In genomic region chr2:103871522-103872276, GRCm38 (mm10) we compare ENCODE assay signal across 8 mouse cellular contexts.
A peak's percentile ranks its signal among the peaks of the same experiment; 100 is the strongest.
DNase-seq lines count a peak whose midpoint lies in the region; ATAC-seq and TF ChIP-seq lines count a peak whose summit lies in the region.

No protein-coding gene starts in this region.

- H3K9ac ChIP-seq in heart, embryonic 16.5 days (ENCODE audit: low read length): no peak overlapping the region
- peak overlapping the region; percentile 50; the same call in 1 of the 2 replicates for H3K9ac ChIP-seq in liver, embryonic 13.5 days

- peaks cover 2% of the 10 kb centered on the region; the same call in 1 of the 2 replicates for H3K27me3 ChIP-seq in heart, embryonic 16.5 days (ENCODE audit: control insufficient read depth, insufficient read depth, low read length)
- 0 out of 2 replicates have a peak, but pooled peaks cover 3% of the 10 kb centered on the region for H3K27me3 ChIP-seq in liver, embryonic 13.5 days
- H3K27me3 ChIP-seq in splenic B cell, adult 2 months (ENCODE audit: control insufficient read depth, insufficient read depth, low read length, poor library complexity, severe bottlenecking): no peaks in the 10 kb centered on the region

- H3K27ac ChIP-seq in heart, embryonic 16.5 days (ENCODE audit: low read length): no peak overlapping the region
- H3K27ac ChIP-seq in liver, embryonic 13.5 days: peak overlapping the region; percentile 83

- ATAC-seq in erythroblast, adult 5-6 weeks (replicated peaks; ENCODE audit: low FRiP score, poor library complexity, severe bottlenecking): peak; percentile 88
- ATAC-seq in heart, embryonic 16.5 days (replicated peaks; ENCODE audit: extremely low read depth, insufficient read depth, low FRiP score): peak; percentile 37; the same call in 1 of the 2 replicates
- peak; percentile 71 for ATAC-seq in liver, embryonic 13.5 days (ENCODE audit: low read depth)

- no peaks in the 10 kb centered on the region for H3K9me3 ChIP-seq in heart, embryonic 16.5 days (replicated peaks; ENCODE audit: control insufficient read depth, low read length)
- H3K9me3 ChIP-seq in liver, embryonic 13.5 days (replicated peaks): no peaks in the 10 kb centered on the region

- TF ChIP-seq CTCF in brain, embryonic 14.5 days (IDR thresholded peaks at IDR 0.05; ENCODE audit: borderline replicate concordance, extremely low read depth, insufficient read depth, insufficient read length): peak; percentile 90

- TF ChIP-seq POLR2A in brain, embryonic 14.5 days (IDR thresholded peaks at IDR 0.05; ENCODE audit: borderline replicate concordance, extremely low read depth, insufficient read depth, insufficient read length, poor library complexity, severe bottlenecking): no peak

- no peak overlapping the region for H3K4me2 ChIP-seq in heart, embryonic 16.5 days (ENCODE audit: low read depth, low read length)
- H3K4me2 ChIP-seq in liver, embryonic 13.5 days: peak overlapping the region; percentile 15

- peak; percentile 39 for DNase-seq in CD4-positive helper T cell, adult 2 months (ENCODE audit: low read depth, low spot score)
- peak; percentile 93 for DNase-seq in brain, embryonic 14.5 days (ENCODE audit: low read depth)
- peak; percentile 84 for DNase-seq in kidney, postnatal 14 days
- DNase-seq in liver, embryonic 13.5 days: peak; percentile 66
- DNase-seq in neural tube, embryonic 10.5 days (ENCODE audit: extremely low spot score, low spot score): peak; percentile 62
- DNase-seq in splenic B cell, adult 2 months (ENCODE audit: low read depth, low spot score): peak; percentile 87

- WGBS in heart, embryonic 16.5 days: 33% methylated on average over 12 of the region's 12 CpGs
- 30% methylated on average over 12 of the region's 12 CpGs for WGBS in liver, embryonic 13.5 days (ENCODE audit: insufficient replicate concordance)

- no peak overlapping the region for H3K4me3 ChIP-seq in heart, embryonic 16.5 days (ENCODE audit: low read length)
- no peak overlapping the region for H3K4me3 ChIP-seq in liver, embryonic 13.5 days (replicated peaks)

- H3K36me3 ChIP-seq in heart, embryonic 16.5 days (ENCODE audit: control insufficient read depth, insufficient read depth): no peaks in the 10 kb centered on the region
- H3K36me3 ChIP-seq in liver, embryonic 13.5 days: no peaks in the 10 kb centered on the region
- no peaks in the 10 kb centered on the region for H3K36me3 ChIP-seq in splenic B cell, adult 2 months (ENCODE audit: control insufficient read depth, insufficient read depth, low read length, poor library complexity, severe bottlenecking)

- no peaks in the 10 kb centered on the region for H3K4me1 ChIP-seq in heart, embryonic 16.5 days (ENCODE audit: control insufficient read depth, insufficient read depth, low read length)
- H3K4me1 ChIP-seq in liver, embryonic 13.5 days (replicated peaks): peaks cover 65% of the 10 kb centered on the region

Comparison
In these comparisons a context has a peak if more than half of its experiments do, and no peak if none do; other contexts are left out.
1. DNase-seq: peak in every context shown above with its lines; median percentile 93 in brain, embryonic 14.5 days; 87 in splenic B cell, adult 2 months; 84 in kidney, postnatal 14 days; 66 in liver, embryonic 13.5 days; 62 in neural tube, embryonic 10.5 days; 39 in CD4-positive helper T cell, adult 2 months.
2. ATAC-seq: peak in every context shown above with its lines; median percentile 88 in erythroblast, adult 5-6 weeks; 71 in liver, embryonic 13.5 days; 37 in heart, embryonic 16.5 days.